Mouse (Mus musculus): ENCODE results near the gene Emp2. TPM values are rescaled to one million over a fixed set of nuclear protein-coding genes. Genes with fewer than 3 reads are reported as not detected.

Emp2 gene
- polyA plus RNA-seq (2012; ENCODE audit: low replicate concordance): 0.24 and 0.82 TPM in 2 replicates

GRCm38 (mm10) chr16:10313646-10314088 is at the start of gene Emp2:
TSS of gene Emp2 (minus strand) at chr16:10313968.

Other genes starting within 250 kb of the Emp2 start
- gene Rpl39l, start 143.7 kb downstream of the Emp2 start, polyA plus RNA-seq (2012; ENCODE audit: low replicate concordance): 0.38 and 1.7 TPM in 2 replicates
- not detected in 2 replicates for gene Atf7ip2, start 121.3 kb downstream of the Emp2 start, polyA plus RNA-seq (2012; ENCODE audit: low replicate concordance)
- gene Tekt5, start 81.5 kb upstream of the Emp2 start, polyA plus RNA-seq (2012; ENCODE audit: low replicate concordance): 0.09 and 0.25 TPM in 2 replicates
- gene Nubp1, start 98.0 kb upstream of the Emp2 start, polyA plus RNA-seq (2012; ENCODE audit: low replicate concordance): 21.3 and 24.8 TPM in 2 replicates
- not detected in 2 replicates for gene Tvp23a, start 133.4 kb upstream of the Emp2 start, polyA plus RNA-seq (2012; ENCODE audit: low replicate concordance)
- 24.3 and 33.6 TPM in 2 replicates for gene Ciita, start 166.1 kb upstream of the Emp2 start, polyA plus RNA-seq (2012; ENCODE audit: low replicate concordance)
- gene Dexi, start 229.1 kb upstream of the Emp2 start, polyA plus RNA-seq (2012; ENCODE audit: low replicate concordance): 26.1 and 42.4 TPM in 2 replicates
- gene Clec16a, start 231.4 kb upstream of the Emp2 start, polyA plus RNA-seq (2012; ENCODE audit: low replicate concordance): 17.4 and 23.2 TPM in 2 replicates

Data from leukemia stem cell, adult 10-12 weeks (primary cell).